Mouse (Mus musculus): ENCODE measurements around the gene Fam181b.

The Fam181b gene

DNA sequence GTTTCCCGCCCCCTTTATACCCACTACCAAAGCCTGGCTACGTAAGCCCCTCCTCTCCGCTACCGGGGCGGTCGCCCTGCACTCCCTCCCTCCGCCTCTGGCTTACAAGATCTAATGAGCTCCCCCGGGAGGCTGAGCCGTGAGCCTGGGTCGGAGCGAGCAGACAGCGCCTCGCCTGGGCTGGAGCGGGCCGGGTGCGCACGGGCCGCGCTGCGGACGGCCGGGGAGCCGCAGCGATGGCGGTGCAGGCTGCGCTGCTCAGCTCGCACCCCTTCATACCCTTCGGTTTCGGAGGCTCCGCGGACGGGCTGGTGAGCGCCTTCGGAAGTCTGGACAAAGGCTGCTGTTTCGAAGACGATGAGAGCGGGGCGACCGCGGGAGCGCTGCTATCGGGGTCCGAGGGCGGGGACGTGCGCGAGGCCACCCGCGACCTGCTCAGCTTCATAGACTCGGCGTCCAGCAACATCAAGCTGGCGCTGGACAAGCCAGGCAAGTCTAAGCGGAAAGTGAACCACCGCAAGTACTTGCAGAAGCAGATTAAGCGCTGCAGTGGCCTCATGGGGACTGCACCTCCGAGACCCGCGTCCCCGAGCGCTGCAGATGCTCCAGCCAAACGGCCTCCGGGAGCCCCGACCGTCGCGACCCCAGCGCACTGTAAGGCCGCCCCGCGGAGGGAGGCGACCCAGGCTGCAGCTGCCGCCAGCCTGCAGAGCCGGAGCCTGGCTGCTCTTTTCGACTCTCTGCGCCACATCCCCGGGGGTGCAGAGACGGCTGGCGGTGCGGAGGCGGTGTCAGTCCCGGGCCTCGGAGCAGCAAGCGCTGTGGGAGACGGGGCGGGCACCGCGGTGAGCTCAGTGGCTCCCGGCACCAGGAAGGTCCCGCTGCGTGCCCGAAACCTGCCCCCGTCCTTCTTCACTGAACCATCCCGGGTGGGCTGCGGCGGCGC, at the start of gene Fam181b:
Gene Fam181b, plus strand, starts transcription at position 81 of the 946 bp plus-strand sequence.
- DNase-seq (ENCODE audit: low spot score): peak; percentile 96

DNA sequence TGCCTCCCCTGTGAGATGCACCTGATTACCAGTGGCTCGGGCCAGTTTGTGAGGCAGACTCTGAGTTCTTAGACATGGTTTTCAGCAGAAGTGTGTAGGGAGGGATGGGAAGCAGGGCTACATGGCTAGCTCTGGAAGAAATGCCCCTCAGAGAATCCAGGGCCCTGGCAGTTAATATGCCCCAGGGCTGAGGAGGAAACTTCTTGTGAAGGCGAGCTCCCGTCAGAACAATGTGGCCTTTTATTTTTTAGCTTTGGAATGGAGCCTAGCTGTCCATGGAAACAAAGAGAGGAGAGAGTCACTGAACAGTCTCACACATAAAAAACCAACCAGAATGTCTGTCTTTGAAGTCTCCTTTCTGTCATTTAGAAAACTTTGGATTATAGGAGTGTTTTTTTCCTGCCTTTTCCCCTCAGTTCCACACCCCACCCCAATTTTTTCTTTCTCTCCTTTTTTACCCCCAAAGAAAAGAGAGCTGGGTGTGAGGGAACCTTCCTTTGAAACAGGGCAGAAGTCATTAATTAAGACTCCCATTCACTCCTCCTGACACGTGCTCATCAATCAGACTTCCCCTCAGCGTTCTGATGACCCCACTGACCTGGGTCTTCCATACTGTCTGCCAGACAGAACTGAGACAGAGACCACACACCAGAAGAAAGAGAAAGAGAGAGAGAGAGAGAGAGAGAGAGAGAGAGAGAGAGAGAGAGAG, 41.7 kb upstream of the Fam181b start:
- peak; percentile 66 for DNase-seq (ENCODE audit: low spot score)

DNA sequence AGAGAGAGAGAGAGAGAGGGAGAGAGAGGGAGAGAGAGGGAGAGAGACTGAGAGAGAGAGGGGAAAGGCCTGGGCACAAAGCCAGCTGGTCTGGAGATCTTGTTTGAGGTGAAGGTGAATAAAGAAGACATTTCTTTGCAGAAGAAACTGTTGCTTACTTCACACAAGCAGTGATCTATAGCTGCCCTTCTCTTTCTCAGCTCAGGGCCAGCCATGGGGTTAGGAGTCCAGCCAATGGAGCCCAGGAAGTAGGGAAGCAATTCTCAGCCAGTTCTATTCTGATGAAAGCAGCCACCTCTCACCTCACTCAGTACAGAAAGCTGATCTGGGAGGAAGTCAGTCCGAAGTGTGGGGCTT, 41.2 kb upstream of the Fam181b start:
- DNase-seq (ENCODE audit: low spot score): peak; percentile 36

DNA sequence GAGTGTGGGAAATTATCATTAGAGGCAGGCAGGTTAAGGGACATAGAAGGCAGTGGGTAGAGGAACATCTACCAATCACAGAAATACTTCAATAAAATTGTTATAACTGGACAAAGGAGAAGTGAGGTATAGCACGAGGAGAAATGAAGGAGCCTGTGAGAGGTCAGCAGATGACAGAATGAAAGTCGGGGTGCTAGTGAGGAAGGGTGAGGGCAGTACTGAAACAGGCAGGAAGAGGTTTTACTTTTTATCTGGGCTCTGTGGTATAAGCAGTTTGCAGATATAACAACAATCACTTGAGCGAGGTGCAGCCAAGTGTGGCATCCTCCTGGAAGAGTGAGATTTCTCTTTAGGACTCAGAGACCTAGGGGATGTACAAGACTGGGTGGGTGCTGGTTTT, 40.1 kb upstream of the Fam181b start:
- DNase-seq (ENCODE audit: low spot score): no peak

DNA sequence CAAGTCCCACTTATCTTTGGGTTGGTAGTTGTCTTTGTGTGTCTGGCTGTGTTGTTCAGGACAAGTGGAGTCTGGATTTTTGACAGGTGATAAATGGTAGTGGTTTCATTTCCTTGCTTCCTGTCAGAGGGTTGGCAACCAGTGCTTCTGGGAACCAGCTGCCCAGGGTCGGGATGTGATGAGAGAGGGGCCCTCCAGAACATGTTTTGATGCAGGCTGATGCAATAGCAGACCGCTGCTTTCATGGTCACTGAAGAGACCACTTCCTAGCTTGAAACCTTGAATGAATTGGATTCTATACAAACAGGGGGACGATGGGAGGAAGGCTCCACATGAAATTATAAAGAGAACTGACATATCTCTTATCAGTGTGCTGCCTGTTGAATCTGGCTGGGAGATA, 35.3 kb upstream of the Fam181b start:
- DNase-seq (ENCODE audit: low spot score): no peak

DNA sequence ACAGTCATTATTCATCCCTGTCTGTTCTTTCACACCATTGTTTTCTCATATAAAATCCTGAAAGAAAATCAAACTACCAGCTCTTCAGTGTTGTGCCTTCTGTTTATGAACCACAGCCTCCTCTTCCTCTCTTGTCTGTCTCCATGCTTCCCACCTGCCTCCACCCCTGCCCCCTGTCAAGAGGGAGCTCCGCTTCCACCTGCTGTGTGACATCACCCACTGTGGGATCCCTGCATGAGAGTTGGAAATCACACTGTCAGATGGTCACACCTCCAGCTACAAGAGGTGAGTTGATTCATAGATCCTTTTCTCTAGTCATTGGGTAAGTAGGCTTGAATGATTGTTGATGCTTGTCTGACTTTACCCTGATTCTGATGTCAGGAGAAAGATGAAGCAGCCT, 34.9 kb upstream of the Fam181b start:
- no peak for DNase-seq (ENCODE audit: low spot score)

DNA sequence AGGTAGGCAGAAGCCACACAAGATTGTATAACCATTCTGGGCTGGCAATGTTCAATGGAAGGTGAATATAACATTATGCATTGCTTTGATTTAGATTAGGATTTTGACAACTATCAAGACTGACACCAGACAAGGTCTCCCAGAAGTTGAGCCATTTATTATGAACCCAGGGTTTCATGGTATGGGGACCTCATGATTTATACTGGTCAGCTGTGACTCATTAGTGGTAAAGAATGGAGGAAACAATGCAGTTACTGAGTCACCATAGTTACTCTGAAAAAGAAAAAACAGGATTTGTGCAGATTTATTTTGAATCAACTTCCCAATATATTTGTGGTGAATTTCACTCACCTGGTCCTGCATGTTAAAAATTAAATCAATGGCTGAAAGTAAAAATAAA, 18.8 kb upstream of the Fam181b start:
- no peak for DNase-seq (ENCODE audit: low spot score)

DNA sequence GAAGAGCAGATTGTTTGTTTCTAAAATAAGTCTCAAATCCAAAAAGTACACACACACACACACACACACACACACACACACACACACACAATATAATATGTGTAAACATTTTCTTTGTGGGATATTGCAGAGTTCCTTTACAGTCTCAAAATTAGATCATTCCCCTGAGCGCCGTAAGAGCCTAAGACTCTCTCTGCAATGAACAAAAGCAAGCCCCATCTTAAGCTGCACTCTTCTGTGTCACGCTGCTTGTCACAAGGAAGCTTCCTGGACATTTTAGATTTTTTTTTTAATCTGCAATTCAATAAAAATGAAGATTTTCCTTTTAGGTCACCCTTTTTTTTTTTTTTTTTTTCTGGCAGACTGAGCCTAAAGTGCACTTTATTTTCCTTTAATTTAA, 17.9 kb upstream of the Fam181b start:
- no peak for DNase-seq (ENCODE audit: low spot score)

DNA sequence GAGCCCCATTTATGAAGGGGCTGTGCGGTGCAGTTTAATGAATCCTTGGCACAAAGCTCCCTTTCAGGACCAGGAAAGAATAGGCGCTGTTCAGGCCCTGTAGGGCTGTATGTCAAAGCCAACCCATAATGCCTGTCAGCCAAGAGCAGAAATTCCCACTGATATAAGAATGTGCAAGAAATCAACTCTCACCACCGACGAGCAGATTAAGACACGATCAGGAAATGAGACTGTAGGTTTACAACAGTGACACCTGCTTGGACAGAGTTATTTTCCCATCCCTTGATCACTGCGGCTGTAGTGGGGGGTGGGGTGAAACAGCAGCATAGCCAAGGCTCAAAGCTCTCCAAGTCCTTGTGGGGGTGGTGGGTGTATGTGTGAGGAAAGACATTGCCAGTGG, 17.5 kb upstream of the Fam181b start:
- peak; percentile 76 for DNase-seq (ENCODE audit: low spot score)

DNA sequence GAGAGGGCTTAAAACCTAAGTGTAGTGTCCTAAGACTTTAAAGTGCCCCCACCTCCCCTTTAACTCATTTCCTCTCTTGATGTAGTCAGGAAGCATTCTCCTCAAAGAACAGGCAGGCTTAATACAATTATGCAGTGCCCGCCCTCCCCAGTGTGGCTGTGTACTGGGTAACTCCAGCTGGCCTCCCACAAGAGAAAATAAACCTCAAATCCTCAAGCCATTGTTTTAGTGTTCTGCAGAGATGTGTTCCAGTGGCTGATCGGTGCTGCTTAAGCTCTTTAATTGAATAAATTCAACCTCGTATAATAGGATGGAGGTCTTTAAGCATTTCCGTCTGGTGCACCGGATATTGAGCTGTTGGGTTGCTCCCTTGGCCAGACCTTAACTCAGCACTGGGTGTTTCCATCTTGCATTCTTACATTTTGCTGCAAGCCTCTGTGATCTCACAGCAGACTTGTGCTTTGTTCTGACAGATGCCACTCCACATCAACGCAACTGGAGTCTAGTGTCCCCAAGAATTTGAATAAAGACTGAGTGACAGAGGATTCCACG, 12.1 kb upstream of the Fam181b start:
- DNase-seq (ENCODE audit: low spot score): no peak

DNA sequence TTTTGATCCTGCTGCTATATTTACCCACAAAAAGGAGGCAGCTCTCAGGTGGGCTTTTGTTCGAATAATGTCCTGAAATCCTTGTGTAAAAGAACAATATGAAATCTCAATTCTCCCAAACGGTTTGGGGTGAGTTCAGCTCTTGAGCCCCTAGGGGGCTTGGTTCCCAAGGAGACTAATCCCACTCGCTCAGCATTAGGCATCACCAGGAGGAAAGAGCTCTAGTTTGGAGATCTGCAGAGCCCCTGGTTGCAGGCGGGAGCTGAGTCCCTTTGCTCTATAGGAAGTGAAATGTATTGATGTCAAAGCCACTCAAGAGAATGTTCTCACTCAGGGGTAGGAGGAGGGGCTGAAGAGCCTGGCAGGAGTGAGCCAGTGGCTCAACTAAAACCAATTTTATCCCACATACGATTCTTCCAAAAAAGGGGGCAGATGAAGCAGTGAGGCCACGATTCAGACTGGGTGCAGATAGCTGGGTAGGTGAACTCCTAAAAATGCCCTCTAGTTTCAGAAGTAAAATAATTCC, 3.2 kb upstream of the Fam181b start:
- peak; percentile 71 for DNase-seq (ENCODE audit: low spot score)

DNA sequence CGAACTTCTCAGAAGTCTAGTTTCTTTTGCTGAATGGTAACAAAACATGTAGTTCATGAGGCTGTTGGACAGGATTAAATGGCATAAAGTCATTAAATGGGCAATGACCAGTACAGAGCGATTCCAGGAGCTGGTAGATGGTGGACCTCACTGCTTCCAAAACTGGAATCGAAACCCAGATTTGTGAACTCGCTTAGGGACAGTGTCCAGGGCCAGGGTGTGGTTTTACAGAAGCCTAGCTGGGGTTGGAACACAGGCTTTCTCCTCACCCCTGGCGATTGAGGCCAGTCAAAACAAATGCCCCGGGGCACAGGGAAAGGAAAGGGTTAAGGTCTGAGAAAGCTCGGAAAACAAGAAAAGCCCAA, 263 bp upstream of the Fam181b start:
- no peak for DNase-seq (ENCODE audit: low spot score)

DNA sequence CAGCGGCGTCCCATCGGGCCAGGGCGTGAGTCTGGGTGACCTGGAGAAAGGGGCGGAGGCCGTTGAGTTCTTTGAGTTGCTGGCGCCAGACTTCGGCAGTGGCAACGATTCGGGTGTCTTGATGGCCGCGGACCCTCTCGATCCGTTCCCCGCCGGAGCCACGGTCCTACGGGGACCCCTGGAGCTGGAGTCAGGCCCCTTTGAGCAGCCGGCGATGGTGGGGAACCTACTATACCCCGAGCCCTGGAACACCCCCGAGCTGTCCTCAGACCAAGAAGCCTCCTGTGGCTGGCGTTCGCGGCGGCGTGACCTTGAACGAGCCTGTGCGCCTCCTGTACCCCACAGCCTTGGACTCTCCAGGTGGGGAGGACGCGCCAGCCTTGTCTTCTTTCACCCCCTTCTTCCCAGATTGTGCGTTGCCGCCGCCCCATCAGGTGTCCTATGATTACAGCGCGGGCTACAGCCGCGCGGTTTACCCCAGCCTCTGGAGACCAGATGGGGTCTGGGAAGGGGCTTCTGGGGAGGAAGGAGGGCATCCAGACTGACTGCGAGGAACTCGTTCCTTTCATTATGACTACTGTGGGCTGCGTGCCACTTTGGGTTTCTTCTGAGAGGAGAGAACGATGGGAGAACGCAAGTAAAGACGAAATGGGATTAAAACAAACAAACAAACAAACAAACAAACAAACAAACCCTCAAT, 1.2 kb downstream of the Fam181b start:
- peak; percentile 57 for DNase-seq (ENCODE audit: low spot score)

DNA sequence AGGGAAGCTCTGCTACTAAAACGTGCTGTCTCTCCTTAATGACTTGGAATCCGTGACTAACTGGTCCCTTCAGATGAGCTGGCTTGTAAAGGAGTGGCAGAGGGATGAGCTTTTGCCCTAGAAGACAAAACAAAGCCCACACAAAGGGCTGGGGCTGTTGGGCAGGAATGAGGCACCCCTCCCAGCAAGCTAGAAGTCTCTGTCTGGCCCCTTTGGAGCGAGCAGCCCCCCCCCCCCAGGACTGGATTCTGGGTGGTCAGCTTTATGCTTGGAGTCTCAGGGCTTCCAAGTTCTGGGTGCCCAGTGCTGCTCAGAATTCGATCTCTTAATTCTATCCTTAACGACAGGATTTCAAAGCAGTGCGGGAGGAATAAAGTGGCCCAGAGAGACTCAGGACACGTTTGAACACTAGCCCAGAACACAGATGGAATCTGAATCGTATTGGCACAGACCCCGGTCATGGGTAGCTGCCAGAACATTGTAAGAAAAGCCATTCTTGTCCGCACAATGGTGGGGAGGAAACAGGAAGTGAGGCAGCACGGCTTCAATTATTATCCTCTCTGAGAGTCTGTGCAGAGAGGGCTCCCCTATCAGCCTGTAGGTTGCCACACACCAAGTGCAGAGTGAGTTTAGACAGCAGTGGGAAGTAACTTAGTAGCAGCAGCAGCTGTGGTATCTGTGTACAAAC, 13.8 kb downstream of the Fam181b start:
- peak; percentile 69 for DNase-seq (ENCODE audit: low spot score)

DNA sequence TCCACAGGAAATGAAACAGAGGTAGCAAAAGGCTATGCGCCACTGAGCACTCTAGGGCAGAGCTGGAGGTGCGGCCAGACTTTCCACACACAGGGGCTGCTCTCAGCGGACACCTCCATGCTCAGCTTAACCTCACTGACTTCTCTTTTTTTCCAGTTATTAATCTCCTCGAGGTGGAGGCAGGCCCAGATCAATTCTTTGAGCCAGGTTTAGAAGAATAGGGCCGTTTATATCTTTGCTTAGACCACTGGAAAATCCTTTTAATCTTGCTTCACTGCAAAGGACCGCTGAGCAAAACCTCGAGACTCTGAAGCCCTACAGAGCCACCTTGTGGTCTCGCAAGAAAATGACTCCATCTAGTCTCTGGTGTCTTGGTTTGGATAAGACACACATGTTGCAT, 15.8 kb downstream of the Fam181b start:
- DNase-seq (ENCODE audit: low spot score): peak; percentile 84

DNA sequence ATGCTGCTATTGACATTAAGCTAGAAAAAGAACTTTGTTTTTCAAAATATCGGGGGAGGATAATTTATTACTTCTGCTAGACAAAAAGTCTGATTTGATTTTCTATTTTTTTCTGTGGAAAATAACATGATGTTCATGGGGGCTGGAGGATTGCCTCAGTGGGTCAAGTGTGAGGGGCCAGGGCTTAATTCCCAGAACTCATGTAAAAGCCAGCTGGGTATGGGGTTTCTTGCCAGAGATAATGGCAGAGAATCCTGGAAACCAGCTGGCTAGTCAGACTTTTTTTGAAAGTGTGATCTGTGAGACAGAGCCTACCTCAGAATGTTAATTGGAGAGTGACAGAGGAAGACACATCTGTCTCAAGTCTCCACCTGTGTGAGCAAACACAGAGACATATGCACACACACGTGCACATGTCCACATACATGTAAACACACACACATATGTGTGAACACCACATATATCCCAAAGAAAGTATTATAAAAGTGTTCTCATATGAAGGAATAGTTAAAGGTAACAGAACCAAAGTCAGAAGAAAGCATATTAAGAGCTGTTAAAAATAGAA, 25.2 kb downstream of the Fam181b start:
- DNase-seq (ENCODE audit: low spot score): no peak

DNA sequence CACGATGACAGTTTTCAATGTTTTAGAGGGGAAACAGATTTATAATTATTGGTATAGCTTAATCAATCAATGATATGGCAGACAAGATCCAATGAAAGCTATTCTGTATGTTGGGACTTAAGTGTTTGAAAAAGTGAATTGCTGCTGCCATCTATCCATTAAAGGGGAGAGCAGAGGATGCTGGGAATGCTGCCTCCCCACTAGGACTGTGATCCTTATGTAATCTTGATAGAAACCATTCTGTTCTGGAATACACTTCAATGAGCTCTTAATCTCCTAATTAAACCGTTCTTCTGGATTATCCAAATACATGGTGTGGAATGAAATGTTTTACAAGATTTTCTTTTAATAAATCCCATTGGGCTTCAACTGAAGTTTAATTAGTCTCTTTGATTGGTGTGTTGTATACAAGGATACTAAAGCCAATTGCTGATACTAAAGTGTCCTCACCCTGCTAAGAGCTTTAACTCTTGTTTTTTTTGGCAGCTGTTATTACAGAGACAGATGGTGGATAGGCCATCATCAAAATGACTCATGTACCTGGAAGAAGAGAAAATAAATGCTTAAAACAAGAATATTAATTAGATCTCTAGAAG, 30.8 kb downstream of the Fam181b start:
- no peak for DNase-seq (ENCODE audit: low spot score)

DNA sequence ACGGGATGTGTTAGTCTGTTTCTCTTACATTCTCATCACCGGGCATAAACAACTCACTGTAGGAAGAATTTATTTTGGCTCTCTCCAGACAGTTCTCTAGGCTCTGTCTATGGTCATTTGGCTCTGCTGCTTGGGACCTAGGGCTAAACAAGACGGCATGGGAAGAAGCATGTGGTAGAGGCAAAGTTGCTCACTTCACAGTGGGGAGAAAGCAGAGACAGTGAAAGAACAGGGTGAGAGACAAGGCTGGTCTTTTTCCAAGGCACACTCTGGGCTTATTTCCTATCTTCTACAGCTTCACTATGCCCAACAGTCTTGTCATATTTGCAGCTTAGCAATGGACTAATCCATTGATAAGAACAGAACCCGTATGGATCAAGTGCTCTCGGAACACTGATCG, 31.4 kb downstream of the Fam181b start:
- no peak for DNase-seq (ENCODE audit: low spot score)

DNA sequence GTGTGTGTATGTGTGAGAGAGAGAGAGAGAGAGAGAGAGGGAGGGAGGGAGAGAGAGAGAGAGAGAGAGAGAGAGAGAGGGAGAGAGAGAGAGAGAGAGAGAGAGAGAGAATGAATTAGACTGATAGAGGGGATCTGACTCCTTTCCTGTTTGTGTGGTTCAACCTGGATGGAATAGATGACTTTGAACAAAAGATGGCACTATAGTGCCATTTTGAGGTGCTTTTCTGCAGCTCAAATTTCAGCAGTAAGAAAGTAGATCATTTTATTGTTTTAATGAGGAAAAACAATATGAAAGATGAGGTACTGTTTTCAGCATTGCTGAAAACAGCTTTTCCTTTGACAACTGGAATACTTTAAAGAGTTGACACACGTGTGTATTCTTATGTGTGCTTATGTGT, 37.9 kb downstream of the Fam181b start:
- no peak for DNase-seq (ENCODE audit: low spot score)

DNA sequence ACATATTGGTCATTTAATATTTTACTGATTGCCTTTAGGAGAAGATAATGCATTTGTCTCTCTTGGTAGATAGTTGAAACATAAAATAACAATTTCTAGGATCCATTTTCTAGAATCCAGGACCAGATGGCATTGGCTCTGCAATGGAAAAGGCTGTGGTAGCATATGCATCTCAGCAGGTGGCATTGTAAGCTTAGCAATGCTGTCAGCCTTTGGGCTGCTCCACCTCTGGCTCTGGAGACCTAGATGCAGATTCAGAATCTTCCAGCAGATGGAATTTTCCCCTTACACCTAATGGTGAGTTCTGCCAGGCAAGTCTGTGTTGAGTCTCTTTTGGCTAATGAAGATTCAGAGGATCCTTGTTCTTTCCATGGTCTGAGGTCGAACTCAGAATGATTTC, 44.3 kb downstream of the Fam181b start:
- DNase-seq (ENCODE audit: low spot score): peak; percentile 25
